Mouse (Mus musculus): Measurements from ENCODE around the gene Rab44.

DNA sequence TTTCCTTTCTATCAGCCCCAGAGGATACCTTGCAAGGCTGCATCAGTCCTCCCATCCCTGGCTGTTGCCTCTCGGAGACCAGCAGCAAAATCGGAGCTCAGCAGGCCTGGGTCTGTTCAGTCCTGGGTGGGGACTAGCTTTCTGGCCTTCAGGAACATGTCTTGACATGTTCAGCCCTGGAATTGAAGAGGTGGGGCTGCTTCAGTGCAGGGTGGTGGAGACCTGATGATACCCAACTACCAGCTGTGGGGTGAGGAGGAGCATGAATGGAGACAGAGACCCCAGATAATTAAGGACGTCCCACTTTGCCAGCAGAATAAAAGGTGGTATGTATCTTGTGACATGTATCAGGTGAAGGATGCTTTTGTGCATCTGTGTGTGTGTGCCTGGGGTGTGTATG lies 23.2 kb upstream of the Rab44 start, which contains the start of gene Cdkn1a:
- TF ChIP-seq CTCF (IDR thresholded peaks at IDR 0.05; ENCODE audit: low read depth) = no peak
- TF ChIP-seq EP300 (optimal IDR thresholded peaks at IDR 0.05) = no peak
